Mouse (Mus musculus) neural tube, embryonic 11.5 days (tissue): Measurements from ENCODE around the gene Nup188. TPM values are rescaled to one million over a fixed set of nuclear protein-coding genes. Genes with fewer than 3 reads are reported as not detected.

ENCODE experiments used
- ATAC-seq: fragments of 200-750 bp; cut with Nextera tagmentation; 2 replicates; pipeline ENCODE4 v1.8.0; 2017; ENCODE audit warnings: moderate number of reproducible peaks, mild to moderate bottlenecking, moderate TSS enrichment, moderate library complexity; ENCODE audit not compliant: insufficient read depth, low FRiP score, low TSS enrichment
- DNase-seq: peaks from one replicate; pipeline ENCODE4 v3.0.0-alpha.2; 2015; ENCODE audit warnings: low spot score
- H3K27ac ChIP-seq: fragments of 300-500 bp; sonication (generic); 2 replicates; pipeline ENCODE4 v1.5.1; 2014; ENCODE audit warnings: low read depth, mild to moderate bottlenecking, low read length
- H3K27me3 ChIP-seq: fragments of 300-500 bp; sonication (generic); 2 replicates; pipeline ENCODE4 v1.6.1; 2014; ENCODE audit warnings: mild to moderate bottlenecking, low read length, mixed read lengths; ENCODE audit not compliant: control insufficient read depth, insufficient read depth
- H3K36me3 ChIP-seq: fragments of 300-500 bp; sonication (generic); 2 replicates; pipeline ENCODE4 v1.6.1; 2014; ENCODE audit warnings: mild to moderate bottlenecking, low read length, moderate library complexity, mixed read lengths; ENCODE audit not compliant: control insufficient read depth, insufficient read depth
- H3K4me1 ChIP-seq: fragments of 300-500 bp; sonication (generic); 2 replicates; pipeline ENCODE4 v1.6.1; 2014; ENCODE audit warnings: low read length, mixed read lengths; ENCODE audit not compliant: control insufficient read depth, insufficient read depth
- H3K4me2 ChIP-seq: fragments of 300-500 bp; sonication (generic); 2 replicates; pipeline ENCODE4 v1.6.1; 2014; ENCODE audit warnings: low read depth, mild to moderate bottlenecking, moderate library complexity
- H3K4me3 ChIP-seq: fragments of 300-500 bp; sonication (generic); 2 replicates; pipeline ENCODE4 v1.5.1; 2014; ENCODE audit warnings: low read depth, low read length
- H3K9ac ChIP-seq: fragments of 300-500 bp; sonication (generic); 2 replicates; pipeline ENCODE4 v1.6.1; 2014; ENCODE audit warnings: mild to moderate bottlenecking, low read length
- H3K9me3 ChIP-seq: fragments of 300-500 bp; sonication (generic); 2 replicates; pipeline ENCODE4 v1.6.1; 2016; ENCODE audit warnings: low read length; ENCODE audit not compliant: control insufficient read depth
- WGBS: fragments of 180-500 bp; shearing (Covaris S2); extraction: QIAGEN DNeasy Blood & Tissue Kit; methylation state at CpG from one replicate; pipeline ENCODE4 v1.1.7; 2014; 5-methylcytosine and 5-hydroxymethylcytosine counted together
- polyA plus RNA-seq: library from polyadenylated mRNA; unstranded; fragments of >200 nt; fragmentation: Nextera tagmentation; extraction: Ambion mirVana; gene quantifications from 2 replicates; pipeline ENCODE4 v1.2.1, GENCODE M21; 2014

Nup188 gene
- polyA plus RNA-seq, 1 experiment from 2014 or later, result 60.0 TPM

- H3K9me3 ChIP-seq, result no peaks in the 10 kb centered on the region
- ATAC-seq, result no peak
- no peak overlapping the region for H3K4me2 ChIP-seq
- no peaks in the 10 kb centered on the region for H3K27me3 ChIP-seq
- H3K4me1 ChIP-seq, result no peaks in the 10 kb centered on the region
- H3K27ac ChIP-seq, result no peak overlapping the region
- H3K36me3 ChIP-seq, result peaks cover 36% of the 10 kb centered on the region
- H3K9ac ChIP-seq, result no peak overlapping the region
- WGBS, result 93% methylated on average over 7 of the region's 7 CpGs
- DNase-seq, result no peak
- H3K4me3 ChIP-seq, result no peak overlapping the region
Observed at GRCm38 (mm10) chr2:30327276-30327675, 41.1 kb downstream of the Nup188 start.

- no peaks in the 10 kb centered on the region for H3K27me3 ChIP-seq
- H3K36me3 ChIP-seq, result peaks cover 34% of the 10 kb centered on the region
- 94% methylated on average over 3 of the region's 3 CpGs for WGBS
- H3K9ac ChIP-seq, result no peak overlapping the region
- ATAC-seq (no peak), DNase-seq (no peak)
- no peaks in the 10 kb centered on the region for H3K4me1 ChIP-seq
- H3K4me2 ChIP-seq, result no peak overlapping the region
- no peak overlapping the region for H3K4me3 ChIP-seq
- H3K9me3 ChIP-seq, result no peaks in the 10 kb centered on the region
- no peak overlapping the region for H3K27ac ChIP-seq
Observed at GRCm38 (mm10) chr2:30328791-30329190, 42.6 kb downstream of the Nup188 start.

GRCm38 (mm10) chr2:30335324-30335723 lies 49.1 kb downstream of the Nup188 start:
- no peak overlapping the region for H3K9ac ChIP-seq
- DNase-seq (no peak), ATAC-seq (no peak)
- peaks cover 47% of the 10 kb centered on the region for H3K36me3 ChIP-seq
- H3K4me2 ChIP-seq, result no peak overlapping the region
- H3K27ac ChIP-seq, result no peak overlapping the region
- no peak overlapping the region for H3K4me3 ChIP-seq
- H3K4me1 ChIP-seq, result no peaks in the 10 kb centered on the region
- H3K27me3 ChIP-seq, result no peaks in the 10 kb centered on the region
- WGBS, result 95% methylated on average over 2 of the region's 2 CpGs
- no peaks in the 10 kb centered on the region for H3K9me3 ChIP-seq

- H3K9ac ChIP-seq, result no peak overlapping the region
- H3K4me3 ChIP-seq, result no peak overlapping the region
- no peaks in the 10 kb centered on the region for H3K4me1 ChIP-seq
- no peak overlapping the region for H3K4me2 ChIP-seq
- DNase-seq (no peak), ATAC-seq (no peak)
- no peak overlapping the region for H3K27ac ChIP-seq
- no peaks in the 10 kb centered on the region for H3K9me3 ChIP-seq
- H3K27me3 ChIP-seq, result no peaks in the 10 kb centered on the region
- 82% methylated on average over 16 of the region's 16 CpGs for WGBS
- peaks cover 48% of the 10 kb centered on the region for H3K36me3 ChIP-seq
Observed at GRCm38 (mm10) chr2:30336174-30336915, 50.1 kb downstream of the Nup188 start.

GRCm38 (mm10) chr2:30337179-30337578 lies 51.0 kb downstream of the Nup188 start:
- no peak overlapping the region for H3K27ac ChIP-seq
- no peak for DNase-seq
- no peak overlapping the region for H3K9ac ChIP-seq
- no peaks in the 10 kb centered on the region for H3K27me3 ChIP-seq
- peaks cover 50% of the 10 kb centered on the region for H3K36me3 ChIP-seq
- WGBS, result 90% methylated on average over 12 of the region's 12 CpGs
- no peak for ATAC-seq
- H3K9me3 ChIP-seq, result no peaks in the 10 kb centered on the region
- no peak overlapping the region for H3K4me2 ChIP-seq
- H3K4me1 ChIP-seq, result no peaks in the 10 kb centered on the region
- H3K4me3 ChIP-seq, result no peak overlapping the region

- Histone ChIP-seq H3K9me3 (no peaks in the 10 kb centered on the region), H3K4me3 (no peak overlapping the region), H3K4me2 (no peak overlapping the region), H3K27me3 (no peaks in the 10 kb centered on the region), H3K27ac (no peak overlapping the region), H3K9ac (no peak overlapping the region), H3K4me1 (no peaks in the 10 kb centered on the region), H3K36me3 (peaks cover 34% of the 10 kb centered on the region)
- DNase-seq (no peak), ATAC-seq (no peak)
- WGBS, result 85% methylated on average over 3 of the region's 3 CpGs
Observed at GRCm38 (mm10) chr2:30342061-30342460, 55.9 kb downstream of the Nup188 start.

- Histone ChIP-seq H3K4me3 (no peak overlapping the region), H3K9me3 (no peaks in the 10 kb centered on the region), H3K36me3 (peaks cover 31% of the 10 kb centered on the region), H3K4me1 (no peaks in the 10 kb centered on the region), H3K27ac (no peak overlapping the region), H3K27me3 (no peaks in the 10 kb centered on the region), H3K4me2 (no peak overlapping the region), H3K9ac (no peak overlapping the region)
- no peak for DNase-seq
- 94% methylated on average over 7 of the region's 7 CpGs for WGBS
- no peak for ATAC-seq
Observed at GRCm38 (mm10) chr2:30342544-30342943, 56.3 kb downstream of the Nup188 start.

GRCm38 (mm10) chr2:30343601-30344137 lies 57.5 kb downstream of the Nup188 start:
- 82% methylated on average over 14 of the region's 14 CpGs for WGBS
- peaks cover 34% of the 10 kb centered on the region for H3K36me3 ChIP-seq

More at GRCm38 (mm10) chr2:30343601-30344137, 57.5 kb downstream of the Nup188 start:
- Histone ChIP-seq H3K27me3 (no peaks in the 10 kb centered on the region), H3K27ac (no peak overlapping the region), H3K4me2 (no peak overlapping the region), H3K9me3 (no peaks in the 10 kb centered on the region), H3K4me3 (no peak overlapping the region), H3K4me1 (no peaks in the 10 kb centered on the region), H3K9ac (no peak overlapping the region)
- no peak for DNase-seq
- ATAC-seq, result no peak
